Mouse (Mus musculus) layer of hippocampus, adult 18-20 months (tissue): ENCODE results near the gene Malsu1. TPM values are rescaled to one million over a fixed set of nuclear protein-coding genes. Genes with fewer than 3 reads are reported as not detected.

ENCODE experiments used
- DNase-seq, 2 experiments: peaks; one replicate each; pipeline ENCODE4 v3.0.0; 2022; ENCODE audit warnings: low spot score in 2 of 2
- total RNA-seq, 2 experiments: library from RNA; stranded (reverse); gene quantifications; 2 replicates each; pipeline ENCODE4 v1.2.3; 2021

The Malsu1 gene
- total RNA-seq, 2 experiments from 2014 or later, result 18.8 to 25.0 TPM

DNA sequence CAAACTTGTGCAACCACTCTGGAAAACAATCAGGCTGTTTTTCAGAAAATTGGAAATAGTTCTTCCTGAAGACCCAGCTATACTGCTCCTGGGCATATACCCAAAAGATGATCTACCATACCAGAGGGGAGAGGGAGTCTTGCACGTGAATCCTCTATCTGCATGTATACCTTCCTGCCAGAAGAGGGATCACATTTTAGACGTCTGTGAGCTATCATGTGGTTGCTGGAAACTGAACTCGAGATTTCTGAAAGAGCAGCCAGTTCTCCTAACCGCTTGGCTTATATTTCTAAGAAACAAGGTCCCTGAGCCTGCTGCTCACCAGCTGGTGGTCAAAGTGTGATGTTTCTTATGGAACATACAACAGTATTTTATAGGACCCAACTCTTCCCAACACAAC lies 5.2 kb upstream of the Malsu1 start:
- no peak for DNase-seq

DNA sequence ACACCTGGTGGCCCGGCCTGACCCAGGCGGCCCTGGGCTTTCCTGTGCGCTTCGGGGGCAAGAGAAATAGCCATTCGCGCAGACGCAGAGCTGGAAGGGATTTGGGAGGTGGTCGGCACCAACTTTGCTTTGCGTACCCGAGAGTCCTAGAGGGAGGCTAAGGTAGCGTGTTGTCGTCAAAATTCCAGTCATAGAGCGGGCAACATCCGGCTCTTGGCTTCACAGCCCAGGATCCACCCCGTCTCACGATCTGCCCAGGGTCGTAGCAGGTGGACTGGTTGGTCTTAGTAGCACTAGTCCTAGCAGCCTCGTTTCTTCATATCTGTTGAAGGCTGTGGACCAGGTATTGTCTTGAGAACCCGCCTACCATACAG lies 509 bp downstream of the Malsu1 start:
- DNase-seq, result peak in 1 of 2 experiments; percentile 3

- no peak for DNase-seq
Measured at GRCm38 (mm10) chr6:49077894-49078293, 4.3 kb downstream of the Malsu1 start.

DNA sequence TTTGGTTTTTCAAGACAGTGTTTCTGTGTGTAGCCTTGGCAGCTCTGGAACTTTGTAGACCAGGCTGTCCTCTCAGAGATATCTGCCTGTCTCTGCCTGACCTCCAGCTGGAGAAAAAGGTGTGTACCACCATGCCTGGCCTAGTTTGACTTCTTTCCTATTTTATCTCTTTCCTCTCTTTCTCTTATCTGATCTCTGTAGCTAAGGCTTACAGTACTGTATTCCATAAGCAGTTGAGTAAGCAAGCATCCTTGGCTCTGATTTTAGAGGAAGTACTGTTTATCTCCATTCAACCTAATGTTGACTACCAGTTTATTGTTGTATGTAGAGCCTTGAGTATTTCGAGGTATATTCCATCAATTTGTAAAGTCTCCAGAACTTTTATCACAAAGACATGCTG lies 5.7 kb downstream of the Malsu1 start:
- no peak for DNase-seq

DNA sequence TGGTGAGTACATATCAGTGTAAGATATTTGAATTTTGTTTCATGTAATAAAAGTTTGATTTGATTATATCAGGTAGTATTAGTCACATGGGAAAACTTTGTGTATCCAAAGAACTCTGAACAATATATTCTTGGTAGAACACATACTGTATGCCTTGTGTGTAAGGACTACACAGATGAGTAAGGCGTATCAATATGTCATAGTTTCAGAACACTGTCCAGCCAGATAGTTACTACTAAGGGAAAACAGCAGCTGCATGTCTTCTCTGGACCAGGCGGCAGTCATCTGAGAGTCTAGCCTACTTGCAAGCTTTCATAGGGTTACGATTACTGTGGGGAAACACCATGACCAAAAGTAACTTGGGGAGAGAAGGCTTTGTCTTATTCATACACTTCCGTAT lies 9.4 kb downstream of the Malsu1 start:
- no peak for DNase-seq

DNA sequence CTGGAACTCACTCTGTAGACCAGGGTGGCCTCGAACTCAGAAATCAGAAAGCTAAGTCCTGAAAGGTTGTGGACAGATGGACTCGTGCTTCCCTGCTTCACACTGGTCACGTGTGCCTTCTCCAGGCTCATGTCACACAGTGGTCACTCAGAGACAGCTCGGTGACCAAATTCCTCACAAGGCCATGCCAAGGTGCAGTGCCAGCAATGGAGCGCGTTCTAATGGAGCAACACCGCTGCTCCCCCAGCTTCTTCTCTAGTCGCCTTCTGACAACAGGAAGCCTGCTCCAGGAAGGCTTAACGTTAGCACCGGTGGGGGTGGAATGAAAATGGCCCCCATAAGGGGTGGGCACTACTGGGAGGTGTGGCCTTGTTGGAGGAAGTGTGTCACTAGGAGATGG lies 21.4 kb downstream of the Malsu1 start:
- DNase-seq, result no peak

DNA sequence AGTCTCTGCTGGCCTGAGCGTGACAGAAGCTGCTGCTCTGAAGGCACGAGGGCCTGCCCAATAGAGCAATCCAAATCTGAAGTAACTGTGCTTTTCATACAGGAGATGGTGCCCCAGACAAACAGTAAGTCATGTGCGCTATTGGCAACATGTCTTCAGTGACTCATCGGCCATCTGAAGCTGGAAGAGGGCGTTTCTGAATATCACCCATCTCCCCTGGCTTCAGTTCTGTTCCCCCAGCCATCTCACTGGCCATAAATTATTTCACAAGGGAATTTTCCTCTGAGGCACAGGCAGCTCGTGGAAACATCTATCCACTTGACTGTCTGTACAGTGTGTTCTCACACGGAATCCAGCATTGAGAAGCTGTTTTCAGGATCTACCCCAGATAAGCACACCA lies 22.8 kb downstream of the Malsu1 start:
- DNase-seq, result peak; percentile 41 to 58

DNA sequence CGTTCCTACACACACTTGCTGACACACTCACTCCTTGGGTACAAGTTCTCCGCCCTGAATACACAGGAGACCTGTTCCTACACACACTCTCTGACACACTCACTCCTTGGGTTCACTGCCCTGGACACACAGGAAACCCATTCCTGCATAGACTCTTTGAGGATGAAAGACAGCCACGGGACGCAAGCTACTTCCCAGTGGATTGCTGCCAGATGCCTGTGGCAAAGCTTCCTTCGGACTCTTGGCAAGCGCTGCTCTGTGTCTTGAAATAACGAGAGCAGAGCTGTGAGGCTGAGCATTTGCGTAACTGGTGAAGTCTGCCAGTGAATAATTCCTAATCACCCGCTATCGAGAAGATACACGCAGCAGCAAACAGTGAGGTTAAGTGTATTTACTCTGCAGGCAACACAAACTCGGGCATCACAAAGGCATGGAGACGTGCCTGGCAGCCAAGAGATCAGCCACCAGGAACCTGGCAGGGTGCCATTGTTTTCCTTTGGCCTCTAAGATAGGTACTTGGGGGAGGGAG lies 23.4 kb downstream of the Malsu1 start:
- peak; percentile 53 to 75 for DNase-seq

GRCm38 (mm10) chr6:49097596-49098110 lies 24.1 kb downstream of the Malsu1 start:
- DNase-seq, result no peak

DNA sequence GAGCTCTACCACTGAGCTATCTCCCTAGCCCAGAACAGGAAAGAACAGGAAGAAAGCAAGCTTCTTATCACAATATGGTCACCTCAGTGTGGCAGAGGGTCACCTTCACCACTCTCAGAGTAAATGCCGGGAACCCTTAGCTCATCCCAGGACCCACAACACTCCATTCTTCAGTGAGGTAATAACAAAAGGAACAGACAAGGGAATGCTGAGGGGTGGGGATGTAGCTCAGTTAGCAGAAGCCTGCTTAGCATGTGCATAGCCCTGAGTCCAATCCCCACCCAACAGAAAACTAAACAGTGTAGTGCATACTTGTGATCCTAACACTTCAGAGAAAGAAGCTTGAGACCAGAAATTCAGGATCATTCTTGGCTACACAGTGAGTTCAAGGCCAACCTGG lies 25.5 kb downstream of the Malsu1 start:
- no peak for DNase-seq

DNA sequence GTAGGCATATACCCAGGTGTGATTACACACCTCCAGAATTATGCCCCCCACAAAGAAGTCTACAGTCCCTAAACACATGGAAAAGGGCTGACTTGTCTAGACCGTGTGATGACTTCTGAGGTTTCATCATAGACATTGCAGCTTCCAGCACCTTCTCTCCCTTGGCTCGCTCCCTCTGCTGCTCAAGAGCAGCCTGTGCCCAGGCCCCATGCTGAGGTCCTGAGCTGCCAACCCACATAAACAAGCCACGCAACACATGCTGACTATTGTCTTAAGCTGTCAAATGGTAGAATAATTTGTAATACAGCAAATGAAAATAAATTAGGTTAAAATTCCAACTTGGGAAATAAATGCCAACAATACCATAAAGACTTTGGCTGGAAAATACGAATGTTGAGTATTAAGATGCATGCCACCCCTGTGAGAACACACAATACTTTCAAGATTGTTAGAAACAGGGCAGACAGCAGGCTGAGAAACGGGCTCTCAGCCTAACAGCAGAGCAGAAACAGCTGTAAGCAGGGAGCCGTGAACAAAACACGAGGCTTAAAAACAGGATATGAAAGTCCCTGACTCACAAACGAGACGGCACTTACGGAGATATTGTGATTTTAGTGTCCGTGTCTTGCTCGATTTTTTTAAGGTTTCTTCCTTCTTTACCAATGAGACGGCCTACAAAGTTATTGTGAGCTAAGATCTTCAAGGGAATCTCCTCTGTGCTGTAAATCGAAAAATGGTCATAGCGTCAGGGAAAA lies 33.3 kb downstream of the Malsu1 start:
- DNase-seq, result no peak

- no peak for DNase-seq
Measured at GRCm38 (mm10) chr6:49109196-49109595, 35.6 kb downstream of the Malsu1 start.

DNA sequence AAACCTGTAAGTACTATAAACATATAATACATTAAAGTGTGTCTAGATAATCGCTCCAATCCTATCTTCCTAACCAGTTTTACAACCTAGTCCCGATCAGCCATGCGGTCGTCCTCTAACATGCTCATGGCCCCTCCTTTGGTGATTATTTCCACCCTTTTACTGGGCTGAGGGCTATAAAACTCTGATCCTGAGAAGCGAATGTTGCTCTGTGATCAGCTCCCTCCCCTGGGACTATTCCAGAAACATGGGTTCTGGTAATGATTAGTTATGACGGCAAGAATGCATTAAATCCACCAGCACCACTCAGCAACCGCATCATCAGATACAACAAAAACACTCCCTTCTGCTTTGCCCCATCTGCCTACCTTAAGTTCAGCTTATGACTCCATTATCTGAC lies 40.3 kb downstream of the Malsu1 start:
- no peak for DNase-seq

- no peak for DNase-seq
Measured at GRCm38 (mm10) chr6:49114457-49114856, 40.9 kb downstream of the Malsu1 start.

DNA sequence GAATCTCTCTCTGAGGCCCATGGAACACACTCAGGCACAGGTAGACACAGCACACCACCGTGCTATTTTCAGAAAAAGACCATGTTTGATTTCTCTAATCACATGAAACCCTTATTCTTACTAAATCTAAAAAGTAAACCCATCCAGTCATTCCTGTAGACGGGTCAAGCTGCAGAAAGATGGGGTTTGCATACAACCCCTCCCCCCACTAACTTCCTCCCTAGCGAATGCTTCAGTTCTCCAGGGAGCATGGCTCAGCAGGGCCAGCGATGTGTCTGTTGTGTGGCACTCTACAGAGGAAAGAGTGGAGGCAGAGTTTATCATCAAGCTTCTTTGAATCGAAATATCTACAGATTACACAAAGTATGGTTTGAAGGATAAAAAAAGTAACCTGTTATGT lies 42.0 kb downstream of the Malsu1 start:
- no peak for DNase-seq

DNA sequence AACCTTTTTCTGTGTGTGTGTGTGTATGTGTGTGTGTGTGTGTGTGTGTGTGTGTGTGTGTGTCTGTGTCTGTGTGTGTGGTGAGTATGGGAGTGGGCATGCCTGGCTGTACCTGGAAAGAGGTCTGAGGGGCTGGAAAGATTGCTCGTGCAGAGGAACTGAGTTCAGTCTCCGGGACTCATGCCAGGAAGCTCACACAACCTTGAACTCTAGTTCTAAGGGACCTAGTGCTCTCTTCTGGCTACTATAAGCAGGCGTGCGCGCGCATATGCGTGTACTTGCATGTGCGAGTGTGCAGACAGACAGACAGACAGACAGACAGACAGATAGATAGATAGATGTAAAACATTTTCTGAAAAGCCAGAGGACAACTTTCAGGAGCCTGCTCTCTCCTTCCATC lies 42.6 kb downstream of the Malsu1 start:
- DNase-seq, result no peak

DNA sequence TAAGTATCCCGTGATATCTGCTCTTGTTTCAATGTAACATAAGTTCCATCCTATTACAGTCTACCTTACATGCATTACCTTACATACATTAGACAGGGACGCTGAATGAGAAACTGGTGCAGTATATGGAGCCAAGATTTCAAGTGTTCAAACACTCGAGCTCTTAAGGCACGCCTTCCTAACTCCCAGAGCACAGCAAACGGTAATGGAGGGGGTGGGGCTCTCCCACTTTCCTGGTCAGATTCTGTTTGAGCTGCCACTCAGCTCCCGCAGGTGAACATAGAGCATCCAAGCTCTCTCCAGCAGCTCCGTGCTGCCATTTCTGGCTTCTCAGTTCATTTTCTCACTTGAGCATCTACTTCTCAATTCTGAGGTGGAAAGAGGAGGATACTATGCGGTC lies 44.9 kb downstream of the Malsu1 start:
- DNase-seq, result no peak

DNA sequence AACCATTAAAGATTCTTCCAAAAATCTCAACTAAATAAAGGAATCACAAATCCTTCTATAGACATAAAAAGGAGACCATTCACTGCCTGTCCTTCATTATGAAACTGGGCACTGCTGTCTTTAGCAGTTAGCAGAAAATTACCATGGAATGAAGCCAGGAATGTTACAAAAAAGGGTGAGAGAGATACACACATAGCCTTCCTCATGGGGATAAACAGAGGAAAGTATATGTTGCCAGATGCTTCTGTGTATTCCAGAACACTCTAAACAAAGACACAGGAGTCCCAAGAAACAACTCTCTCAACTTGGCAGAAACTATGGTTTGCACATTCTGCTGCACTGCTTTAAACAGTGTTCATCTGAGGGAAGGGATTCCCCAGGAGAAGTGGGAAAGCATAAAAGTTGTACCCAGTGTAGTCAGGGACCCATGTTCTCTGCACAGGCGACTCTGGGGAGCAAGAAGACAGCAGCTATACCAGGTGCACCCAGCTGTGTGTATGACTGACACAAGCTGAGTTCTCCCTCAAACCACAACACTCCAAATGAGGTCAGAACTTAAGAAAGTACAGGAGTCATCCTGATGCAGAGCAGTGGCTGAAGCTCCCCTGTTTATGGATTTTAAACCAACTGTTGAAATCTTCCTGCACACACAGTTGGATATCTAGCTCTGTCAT lies 46.0 kb downstream of the Malsu1 start:
- no peak for DNase-seq

DNA sequence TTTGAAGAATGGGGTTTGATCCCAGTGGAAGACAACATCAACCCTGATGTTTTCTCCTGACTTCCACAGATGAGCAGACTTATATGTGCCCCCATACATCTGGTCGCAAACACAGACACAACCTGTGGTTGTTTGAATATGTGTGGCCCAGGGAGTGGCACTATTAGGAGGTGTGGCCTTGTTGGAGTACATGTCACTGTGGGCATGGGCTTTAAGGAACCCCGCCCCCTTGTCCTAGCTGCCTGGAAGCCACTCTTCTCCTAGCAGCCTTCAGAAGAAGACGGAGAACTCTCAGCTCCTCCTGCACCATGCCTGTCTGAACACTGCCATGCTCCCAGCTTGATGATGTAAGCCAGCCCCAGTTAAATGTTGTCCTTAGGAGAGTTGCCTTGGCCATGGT lies 46.8 kb downstream of the Malsu1 start:
- DNase-seq, result no peak

- DNase-seq, result no peak
Measured at GRCm38 (mm10) chr6:49130328-49130727, 56.7 kb downstream of the Malsu1 start.

GRCm38 (mm10) chr6:49131855-49132254 lies 58.3 kb downstream of the Malsu1 start:
- DNase-seq, result no peak

DNA sequence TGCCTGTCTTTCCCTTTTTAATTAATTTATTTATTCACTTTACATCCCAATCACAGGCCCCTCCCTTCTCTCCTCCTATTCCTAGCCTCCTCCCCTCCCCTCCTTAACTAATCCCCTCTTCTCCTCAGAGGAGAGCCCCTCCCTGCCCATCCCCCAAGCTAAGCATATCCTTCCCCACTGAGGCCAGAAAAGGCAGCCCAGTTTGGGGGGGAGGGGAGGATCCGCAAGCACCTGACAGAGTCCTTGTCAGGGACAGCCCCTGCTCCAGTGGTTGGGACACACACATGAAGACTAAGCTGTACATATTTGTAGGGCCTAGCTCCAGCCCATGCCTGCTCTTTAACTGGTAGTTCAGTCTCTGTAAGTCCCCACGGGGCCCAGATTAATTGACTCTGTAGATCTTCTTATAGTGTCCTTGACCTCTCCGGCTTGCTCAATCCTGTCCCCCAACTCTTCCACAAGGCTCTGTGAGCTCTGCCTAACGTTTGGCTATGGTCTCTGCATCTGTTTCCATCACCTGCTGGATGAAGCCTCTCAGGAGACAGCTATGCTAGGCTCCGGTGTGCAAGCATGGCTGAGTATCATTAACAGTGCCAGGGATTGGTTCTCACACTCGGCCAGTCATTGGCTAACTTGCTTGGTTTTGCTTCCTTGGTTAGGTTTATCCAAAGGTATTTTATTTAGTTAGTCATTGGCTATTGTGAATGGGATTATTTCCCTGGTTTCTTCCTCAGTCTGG lies 58.9 kb downstream of the Malsu1 start:
- DNase-seq, result no peak
